Mouse (Mus musculus): ENCODE data around the gene Hps4. TPM values are rescaled to one million over a fixed set of nuclear protein-coding genes. Genes with fewer than 3 reads are reported as not detected.

The Hps4 gene
- polyA plus RNA-seq, 1 experiment = 43.5 TPM

- Histone ChIP-seq H3K27me3 (replicated peaks; ENCODE audit: control insufficient read depth, insufficient read depth, low read length) (no peaks in the 10 kb centered on the region), H3K4me3 (ENCODE audit: insufficient read depth, low read depth, low read length) (no peak overlapping the region), H3K36me3 (ENCODE audit: control insufficient read depth, insufficient read depth, low read length) (peaks cover 6% of the 10 kb centered on the region; the same call in 1 of the 2 replicates), H3K27ac (ENCODE audit: insufficient read depth, low read depth, low read length) (no peak overlapping the region), H3K4me1 (ENCODE audit: control insufficient read depth, insufficient read depth, low read length) (no peaks in the 10 kb centered on the region)
- DNase-seq = peak; percentile 60
- TF ChIP-seq POLR2A (IDR thresholded peaks at IDR 0.05; ENCODE audit: low read depth, low read length) (no peak), CTCF (conservative IDR thresholded peaks at IDR 0.05; ENCODE audit: insufficient read depth, insufficient read length, low read depth, low read length) (peak; percentile 77)
- WGBS = 15% methylated on average over 2 of the region's 2 CpGs
Observed at GRCm38 (mm10) chr5:112335473-112335872, 7.4 kb upstream of the Hps4 start.

GRCm38 (mm10) chr5:112337004-112337403, 5.9 kb upstream of the Hps4 start:
- H3K36me3 ChIP-seq (ENCODE audit: control insufficient read depth, insufficient read depth, low read length) = peaks cover 6% of the 10 kb centered on the region; the same call in 1 of the 2 replicates
- H3K4me3 ChIP-seq (ENCODE audit: insufficient read depth, low read depth, low read length) = no peak overlapping the region
- no peak overlapping the region for H3K27ac ChIP-seq (ENCODE audit: insufficient read depth, low read depth, low read length)
- no peaks in the 10 kb centered on the region for H3K27me3 ChIP-seq (replicated peaks; ENCODE audit: control insufficient read depth, insufficient read depth, low read length)
- TF ChIP-seq POLR2A (IDR thresholded peaks at IDR 0.05; ENCODE audit: low read depth, low read length) (no peak), CTCF (conservative IDR thresholded peaks at IDR 0.05; ENCODE audit: insufficient read depth, insufficient read length, low read depth, low read length) (no peak)
- no peaks in the 10 kb centered on the region for H3K4me1 ChIP-seq (ENCODE audit: control insufficient read depth, insufficient read depth, low read length)
- DNase-seq = no peak
- 95% methylated on average over 22 of the region's 22 CpGs for WGBS

- 52% methylated on average over 7 of the region's 7 CpGs for WGBS
- TF ChIP-seq POLR2A (IDR thresholded peaks at IDR 0.05; ENCODE audit: low read depth, low read length) (no peak), CTCF (conservative IDR thresholded peaks at IDR 0.05; ENCODE audit: insufficient read depth, insufficient read length, low read depth, low read length) (no peak)
- Histone ChIP-seq H3K4me3 (ENCODE audit: insufficient read depth, low read depth, low read length) (no peak overlapping the region), H3K27ac (ENCODE audit: insufficient read depth, low read depth, low read length) (no peak overlapping the region), H3K4me1 (ENCODE audit: control insufficient read depth, insufficient read depth, low read length) (peaks cover 9% of the 10 kb centered on the region; the same call in 1 of the 2 replicates), H3K36me3 (ENCODE audit: control insufficient read depth, insufficient read depth, low read length) (peaks cover 5% of the 10 kb centered on the region; the same call in 1 of the 2 replicates), H3K27me3 (replicated peaks; ENCODE audit: control insufficient read depth, insufficient read depth, low read length) (no peaks in the 10 kb centered on the region)
- DNase-seq = no peak
Observed at GRCm38 (mm10) chr5:112339215-112339614, 3.7 kb upstream of the Hps4 start.

- peaks cover 12% of the 10 kb centered on the region; the same call in 1 of the 2 replicates for H3K4me1 ChIP-seq (ENCODE audit: control insufficient read depth, insufficient read depth, low read length)
- H3K36me3 ChIP-seq (ENCODE audit: control insufficient read depth, insufficient read depth, low read length) = no peaks in the 10 kb centered on the region
- H3K4me3 ChIP-seq (ENCODE audit: insufficient read depth, low read depth, low read length) = peak overlapping the region; percentile 68
- TF ChIP-seq POLR2A (IDR thresholded peaks at IDR 0.05; ENCODE audit: low read depth, low read length) = no peak
- TF ChIP-seq CTCF (conservative IDR thresholded peaks at IDR 0.05; ENCODE audit: insufficient read depth, insufficient read length, low read depth, low read length) = no peak
- under 1% methylated on average over 24 of the region's 24 CpGs for WGBS
- DNase-seq = no peak
- H3K27ac ChIP-seq (ENCODE audit: insufficient read depth, low read depth, low read length) = no peak overlapping the region
- H3K27me3 ChIP-seq (replicated peaks; ENCODE audit: control insufficient read depth, insufficient read depth, low read length) = no peaks in the 10 kb centered on the region
Observed at GRCm38 (mm10) chr5:112343205-112343595, 317 bp downstream of the Hps4 start.

GRCm38 (mm10) chr5:112344092-112344960, 1.4 kb downstream of the Hps4 start:
- Histone ChIP-seq H3K27me3 (replicated peaks; ENCODE audit: control insufficient read depth, insufficient read depth, low read length) (no peaks in the 10 kb centered on the region), H3K4me1 (ENCODE audit: control insufficient read depth, insufficient read depth, low read length) (peaks cover 12% of the 10 kb centered on the region; the same call in 1 of the 2 replicates), H3K36me3 (ENCODE audit: control insufficient read depth, insufficient read depth, low read length) (no peaks in the 10 kb centered on the region), H3K27ac (ENCODE audit: insufficient read depth, low read depth, low read length) (no peak overlapping the region), H3K4me3 (ENCODE audit: insufficient read depth, low read depth, low read length) (no peak overlapping the region)
- WGBS = 68% methylated on average over 6 of the region's 6 CpGs
- TF ChIP-seq CTCF (conservative IDR thresholded peaks at IDR 0.05; ENCODE audit: insufficient read depth, insufficient read length, low read depth, low read length) = no peak
- no peak for TF ChIP-seq POLR2A (IDR thresholded peaks at IDR 0.05; ENCODE audit: low read depth, low read length)
- DNase-seq = peak; percentile 62

- peaks cover 12% of the 10 kb centered on the region; the same call in 1 of the 2 replicates for H3K4me1 ChIP-seq (ENCODE audit: control insufficient read depth, insufficient read depth, low read length)
- TF ChIP-seq POLR2A (IDR thresholded peaks at IDR 0.05; ENCODE audit: low read depth, low read length) = no peak
- TF ChIP-seq CTCF (conservative IDR thresholded peaks at IDR 0.05; ENCODE audit: insufficient read depth, insufficient read length, low read depth, low read length) = no peak
- H3K27me3 ChIP-seq (replicated peaks; ENCODE audit: control insufficient read depth, insufficient read depth, low read length) = no peaks in the 10 kb centered on the region
- no peak overlapping the region for H3K4me3 ChIP-seq (ENCODE audit: insufficient read depth, low read depth, low read length)
- 84% methylated on average over 16 of the region's 16 CpGs for WGBS
- H3K27ac ChIP-seq (ENCODE audit: insufficient read depth, low read depth, low read length) = no peak overlapping the region
- H3K36me3 ChIP-seq (ENCODE audit: control insufficient read depth, insufficient read depth, low read length) = no peaks in the 10 kb centered on the region
- no peak for DNase-seq
Observed at GRCm38 (mm10) chr5:112346211-112346965, 3.5 kb downstream of the Hps4 start.

GRCm38 (mm10) chr5:112349169-112349568, 6.3 kb downstream of the Hps4 start:
- Histone ChIP-seq H3K27me3 (replicated peaks; ENCODE audit: control insufficient read depth, insufficient read depth, low read length) (no peaks in the 10 kb centered on the region), H3K4me3 (ENCODE audit: insufficient read depth, low read depth, low read length) (no peak overlapping the region), H3K4me1 (ENCODE audit: control insufficient read depth, insufficient read depth, low read length) (0 out of 2 replicates have a peak, but pooled peaks cover 3% of the 10 kb centered on the region), H3K36me3 (ENCODE audit: control insufficient read depth, insufficient read depth, low read length) (no peaks in the 10 kb centered on the region; the same call in 1 of the 2 replicates), H3K27ac (ENCODE audit: insufficient read depth, low read depth, low read length) (no peak overlapping the region)
- no peak for DNase-seq
- WGBS = 83% methylated on average over 8 of the region's 8 CpGs
- no peak for TF ChIP-seq CTCF (conservative IDR thresholded peaks at IDR 0.05; ENCODE audit: insufficient read depth, insufficient read length, low read depth, low read length)
- no peak for TF ChIP-seq POLR2A (IDR thresholded peaks at IDR 0.05; ENCODE audit: low read depth, low read length)

All from kidney, adult 2 months (tissue).